ENCODE assay signal across 16 mouse cellular contexts in the genomic region with DNA sequence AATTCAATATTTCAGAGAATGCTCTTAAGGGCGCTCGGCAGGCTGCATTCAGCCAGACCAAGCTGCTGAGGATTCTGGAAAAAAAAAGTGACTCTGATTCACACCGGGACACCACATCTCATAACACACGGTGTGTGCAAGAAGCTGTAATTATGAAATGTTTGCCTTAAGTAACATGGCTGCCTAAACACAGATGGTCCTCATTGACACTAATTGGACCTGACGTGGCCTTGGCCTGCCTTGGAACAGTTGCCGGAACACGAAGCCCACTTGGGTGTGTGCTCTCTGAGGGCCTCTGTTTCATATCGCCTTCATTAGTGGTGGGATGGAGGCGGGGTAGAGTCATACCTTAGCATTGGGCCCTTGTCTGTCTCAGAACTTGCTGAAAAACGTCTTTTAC.
A peak's percentile ranks its signal among the peaks of the same experiment; 100 is the strongest.
DNase-seq lines count a peak whose midpoint lies in the region; ATAC-seq and TF ChIP-seq lines count a peak whose summit lies in the region.
"Had no signal": no experiment of that assay in that cellular context is flagged by ENCODE, and none has a peak within 500 bp of the region (broad histone marks: within the 10 kb centered on the region; RNA-seq: fewer than 3 reads in every experiment).

No protein-coding gene starts in this region.

- H3K4me1 ChIP-seq in midbrain, postnatal 0 days (ENCODE audit: insufficient read depth, low read length), result no peaks in the 10 kb centered on the region
- H3K4me1 ChIP-seq in midbrain, embryonic 10.5 days, result no peaks in the 10 kb centered on the region
- 0 out of 2 replicates have a peak, but pooled peaks cover 5% of the 10 kb centered on the region for H3K4me1 ChIP-seq in limb, embryonic 11.5 days (ENCODE audit: control insufficient read depth, insufficient read depth, low read length)
- H3K4me1 ChIP-seq: forebrain, embryonic 15.5 days had no signal

- no peaks in the 10 kb centered on the region for H3K9me3 ChIP-seq in midbrain, postnatal 0 days (ENCODE audit: low read length)
- H3K9me3 ChIP-seq in midbrain, embryonic 10.5 days (replicated peaks), result no peaks in the 10 kb centered on the region
- H3K9me3 ChIP-seq in limb, embryonic 11.5 days (ENCODE audit: control insufficient read depth, low read length), result no peaks in the 10 kb centered on the region
- H3K9me3 ChIP-seq: forebrain, embryonic 15.5 days had no signal

- no peaks in the 10 kb centered on the region for H3K36me3 ChIP-seq in midbrain, postnatal 0 days (ENCODE audit: insufficient read depth, low read length)
- no peaks in the 10 kb centered on the region for H3K36me3 ChIP-seq in midbrain, embryonic 10.5 days
- no peaks in the 10 kb centered on the region for H3K36me3 ChIP-seq in limb, embryonic 11.5 days (ENCODE audit: control insufficient read depth, insufficient read depth, low read length)
- H3K36me3 ChIP-seq: forebrain, embryonic 15.5 days had no signal

- no peak for TF ChIP-seq CTCF in midbrain, postnatal 0 days (IDR thresholded peaks at IDR 0.05)

- no peak for ATAC-seq in midbrain, postnatal 0 days (ENCODE audit: low FRiP score)
- no peak for ATAC-seq in limb, embryonic 11.5 days (ENCODE audit: insufficient number of reproducible peaks, low FRiP score, low TSS enrichment, low read depth)
- ATAC-seq in granulocyte monocyte progenitor cell, adult 5-6 weeks (replicated peaks; ENCODE audit: poor library complexity, severe bottlenecking), result no peak
- ATAC-seq: activated CD4-positive, CD25-positive, alpha-beta regulatory T cell, adult 4 months; forebrain, embryonic 15.5 days had no signal

- no peak overlapping the region for H3K27ac ChIP-seq in midbrain, postnatal 0 days (ENCODE audit: low read depth, low read length)
- H3K27ac ChIP-seq in midbrain, embryonic 10.5 days (replicated peaks), result no peak overlapping the region
- H3K27ac ChIP-seq in limb, embryonic 11.5 days (replicated peaks; ENCODE audit: low read depth, low read length), result 0 out of 2 replicates have a peak overlapping the region, but pooled peaks have one; percentile 10
- H3K27ac ChIP-seq: forebrain, embryonic 15.5 days had no signal

- no peak overlapping the region for H3K9ac ChIP-seq in midbrain, postnatal 0 days (replicated peaks; ENCODE audit: low read length, poor library complexity, severe bottlenecking)
- H3K9ac ChIP-seq in limb, embryonic 11.5 days (ENCODE audit: low read length), result no peak overlapping the region
- H3K9ac ChIP-seq: forebrain, embryonic 15.5 days had no signal

- H3K4me3 ChIP-seq in midbrain, postnatal 0 days (ENCODE audit: low read depth, low read length), result no peak overlapping the region
- no peak overlapping the region for H3K4me3 ChIP-seq in midbrain, embryonic 10.5 days
- H3K4me3 ChIP-seq in limb, embryonic 11.5 days (ENCODE audit: low read depth, low read length), result no peak overlapping the region
- H3K4me3 ChIP-seq: forebrain, embryonic 15.5 days had no signal

- DNase-seq in cerebellum, postnatal 14 days, result peak; percentile 64 to 74
- DNase-seq in cerebellum, adult 18-20 months, result no peak
- peak; percentile 65 for DNase-seq in midbrain, postnatal 0 days (ENCODE audit: low spot score)
- DNase-seq in midbrain, embryonic 10.5 days (ENCODE audit: low spot score), result no peak
- DNase-seq in limb, embryonic 11.5 days (ENCODE audit: low spot score), result peak; percentile 50
- DNase-seq in lung, postnatal 36 days, result no peak
- no peak for DNase-seq in adrenal gland, postnatal 14 days
- DNase-seq: cerebellum, adult 11 months; heart, adult 18-20 months; kidney, adult 8-10 months; kidney, postnatal 4 days; lung, adult 2 months; thymus, postnatal 14 days had no signal

- H3K27me3 ChIP-seq in midbrain, postnatal 0 days (ENCODE audit: insufficient read depth, low read length), result no peaks in the 10 kb centered on the region
- H3K27me3 ChIP-seq in midbrain, embryonic 10.5 days (ENCODE audit: low read depth, poor library complexity, severe bottlenecking), result no peaks in the 10 kb centered on the region
- no peaks in the 10 kb centered on the region for H3K27me3 ChIP-seq in limb, embryonic 11.5 days (ENCODE audit: control insufficient read depth, insufficient read depth, low read length)
- H3K27me3 ChIP-seq: forebrain, embryonic 15.5 days had no signal

- WGBS in midbrain, postnatal 0 days, result 61% methylated on average over 10 of the region's 10 CpGs
- 73% methylated on average over 10 of the region's 10 CpGs for WGBS in midbrain, embryonic 10.5 days
- WGBS in limb, embryonic 11.5 days, result 37% methylated on average over 10 of the region's 10 CpGs

- no peak overlapping the region for H3K4me2 ChIP-seq in midbrain, postnatal 0 days (ENCODE audit: low read depth, low read length, poor library complexity, severe bottlenecking)
- no peak overlapping the region for H3K4me2 ChIP-seq in limb, embryonic 11.5 days (ENCODE audit: low read depth, severe bottlenecking)
- H3K4me2 ChIP-seq: forebrain, embryonic 15.5 days had no signal

Comparison
In these comparisons a context has a peak if more than half of its experiments do, and no peak if none do; other contexts are left out.
1. DNase-seq: peak in cerebellum, postnatal 14 days (2 of 2), midbrain, postnatal 0 days (single experiment) and limb, embryonic 11.5 days (single experiment); none in cerebellum, adult 18-20 months (0 of 2), midbrain, embryonic 10.5 days (single experiment), lung, postnatal 36 days (single experiment) and adrenal gland, postnatal 14 days (single experiment).